Mouse (Mus musculus) mature B cell (primary cell): ENCODE data around the gene Plin5.

Experiments used
- in situ Hi-C: fragments of 300-500 bp; cut with MboI; formaldehyde crosslinking; loops from 2 replicates; pipeline ENCODE4 v1.14.3; 2019

Plin5 gene

GRCm38 (mm10) chr17:56133457-56134363 is 16.3 kb upstream of the Plin5 start:
- in situ Hi-C loops = no loop called here

DNA sequence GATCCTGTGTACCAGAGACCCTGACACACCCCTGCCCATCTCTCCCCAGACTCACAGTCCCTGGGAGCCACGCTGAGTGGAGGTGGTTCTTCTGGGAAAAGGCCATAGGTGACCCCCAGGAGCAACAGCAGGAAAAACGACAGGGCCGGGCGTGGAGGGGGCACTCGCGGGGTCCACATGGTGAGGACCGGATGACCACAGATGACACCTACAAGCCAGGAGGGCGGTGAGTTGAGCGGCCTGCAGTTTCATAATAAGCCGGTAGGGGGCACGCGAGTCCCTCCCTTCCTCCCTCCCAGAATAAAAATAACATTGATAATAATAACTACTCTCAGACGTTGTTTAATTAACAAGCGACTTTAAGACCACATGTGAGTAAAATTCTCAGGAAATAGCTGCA is 15.3 kb upstream of the Plin5 start:
- in situ Hi-C loops = no loop called here

- in situ Hi-C loops = no loop called here
Observed at GRCm38 (mm10) chr17:56131814-56132213, 14.4 kb upstream of the Plin5 start.

GRCm38 (mm10) chr17:56131136-56131535 is 13.7 kb upstream of the Plin5 start:
- in situ Hi-C loops = no loop called here

DNA sequence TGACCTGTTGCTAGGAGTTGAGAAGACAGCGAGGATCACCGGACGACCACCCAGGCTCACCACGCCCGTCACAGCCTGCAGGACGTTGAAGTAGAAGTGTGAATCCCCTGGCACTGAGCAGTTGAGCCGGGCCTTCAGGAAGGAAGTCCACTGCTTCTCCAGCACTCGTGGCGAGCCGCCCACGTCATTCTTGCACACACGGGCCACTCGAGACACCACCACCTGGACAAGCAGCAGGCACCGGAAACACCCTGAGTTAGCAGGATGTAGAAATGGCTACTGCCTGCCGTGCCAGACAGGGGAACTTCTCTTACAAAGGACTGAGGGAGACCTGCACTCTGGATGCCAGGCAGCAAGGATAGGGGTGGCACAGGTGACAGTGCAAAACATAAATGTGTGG is 10.8 kb upstream of the Plin5 start:
- in situ Hi-C loops = no loop called here

GRCm38 (mm10) chr17:56126175-56126574 is 8.8 kb upstream of the Plin5 start:
- in situ Hi-C loops = no loop called here

- in situ Hi-C loops = no loop called here
Observed at GRCm38 (mm10) chr17:56125276-56125630, 7.9 kb upstream of the Plin5 start.

DNA sequence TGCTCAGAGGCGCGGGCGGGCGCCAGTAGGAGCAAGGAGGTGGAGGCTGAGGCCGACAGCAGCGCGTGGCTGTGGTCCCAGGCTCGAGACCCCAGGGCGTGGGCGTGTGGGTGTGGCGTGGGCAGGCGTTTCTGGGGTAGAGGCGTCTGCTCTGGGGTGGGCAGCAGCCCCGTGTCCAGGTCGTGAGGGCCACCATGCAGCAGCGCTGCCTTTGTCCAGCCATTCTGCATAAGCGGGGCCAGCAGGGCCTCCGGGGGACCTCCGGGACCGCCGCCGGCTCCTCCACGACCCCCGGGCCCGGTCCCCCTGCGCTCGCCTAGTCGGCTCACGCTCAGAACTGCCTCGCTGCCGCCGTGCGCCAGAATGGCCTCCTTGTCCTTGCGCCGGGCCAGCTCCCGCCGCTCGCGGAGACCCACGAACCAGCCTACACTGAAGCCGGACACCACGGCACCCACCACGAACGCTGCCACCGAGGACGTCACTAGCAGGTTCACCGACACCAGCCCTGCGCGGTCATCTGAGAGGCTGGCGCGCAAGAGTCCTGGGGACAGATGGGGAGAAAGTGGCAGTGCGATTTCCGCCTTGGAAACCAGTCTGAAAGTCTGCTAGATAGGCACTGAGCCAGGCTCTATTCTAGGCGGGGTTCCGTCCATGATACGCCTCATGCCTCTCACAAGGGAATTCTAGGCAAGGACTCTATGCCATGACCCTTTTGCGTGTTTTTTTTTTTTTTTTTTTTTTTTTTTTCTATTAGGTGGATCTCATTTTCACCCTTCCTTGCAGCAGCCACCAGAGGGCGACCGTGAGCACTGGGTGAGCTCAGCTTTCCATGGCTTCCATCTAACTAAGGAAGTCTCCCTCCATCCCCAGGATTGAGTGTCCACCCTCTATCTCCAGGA is 7.2 kb upstream of the Plin5 start:
- in situ Hi-C loops = no loop called here

- in situ Hi-C loops = no loop called here
Observed at GRCm38 (mm10) chr17:56123681-56124340, 6.4 kb upstream of the Plin5 start.

- in situ Hi-C loops = no loop called here
Observed at GRCm38 (mm10) chr17:56123161-56123560, 5.8 kb upstream of the Plin5 start.

- in situ Hi-C loops = no loop called here
Observed at GRCm38 (mm10) chr17:56121826-56122225, 4.4 kb upstream of the Plin5 start, which contains the start of gene Lrg1. Gene Lrg1 (minus strand): TSS chr17:56122001.

- in situ Hi-C loops = no loop called here
Observed at GRCm38 (mm10) chr17:56119981-56120880, 2.8 kb upstream of the Plin5 start.

DNA sequence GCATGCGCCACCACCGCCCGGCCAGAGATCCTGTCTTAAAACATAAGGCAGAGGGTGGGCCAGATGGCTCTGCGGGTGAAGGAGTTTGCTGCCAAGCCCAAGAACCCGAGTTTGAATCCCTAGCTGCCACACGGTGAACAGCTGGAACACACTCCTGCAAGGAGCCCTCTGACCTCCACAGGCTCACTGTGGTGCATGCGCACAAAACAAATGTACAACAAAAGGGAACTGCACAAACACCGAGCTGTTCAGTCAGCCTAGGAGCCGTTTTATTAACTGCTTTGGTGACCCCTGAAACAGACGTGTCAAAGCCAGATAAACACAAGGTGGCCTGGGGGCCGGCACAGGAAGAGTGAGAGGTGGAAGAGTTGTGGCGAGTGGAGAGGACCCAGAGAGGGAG is 2.0 kb upstream of the Plin5 start:
- in situ Hi-C loops = no loop called here

DNA sequence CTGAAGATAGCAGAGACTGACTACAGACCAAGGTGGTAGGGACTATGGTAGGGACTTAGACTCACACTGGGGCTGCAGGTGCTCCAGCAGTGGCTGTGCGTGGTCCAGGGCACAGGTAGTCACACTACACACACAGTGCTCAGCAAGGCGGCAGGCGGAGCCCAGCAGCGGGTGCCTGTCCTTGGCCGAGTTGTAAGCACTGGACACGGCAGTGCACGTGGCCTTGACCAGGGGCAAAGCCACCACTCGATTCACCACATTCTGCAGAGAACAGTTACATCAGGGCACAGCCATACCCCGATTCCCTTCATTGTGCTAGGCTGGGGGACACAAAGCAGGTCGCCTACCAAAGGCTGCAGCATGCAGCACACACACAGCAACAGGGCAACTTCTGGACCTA is 1.2 kb downstream of the Plin5 start:
- in situ Hi-C loops = no loop called here

GRCm38 (mm10) chr17:56112743-56113142 is 4.7 kb downstream of the Plin5 start:
- in situ Hi-C loops = no loop called here

GRCm38 (mm10) chr17:56111864-56112263 is 5.5 kb downstream of the Plin5 start:
- in situ Hi-C loops = no loop called here

GRCm38 (mm10) chr17:56111021-56111420 is 6.4 kb downstream of the Plin5 start:
- in situ Hi-C loops = no loop called here

DNA sequence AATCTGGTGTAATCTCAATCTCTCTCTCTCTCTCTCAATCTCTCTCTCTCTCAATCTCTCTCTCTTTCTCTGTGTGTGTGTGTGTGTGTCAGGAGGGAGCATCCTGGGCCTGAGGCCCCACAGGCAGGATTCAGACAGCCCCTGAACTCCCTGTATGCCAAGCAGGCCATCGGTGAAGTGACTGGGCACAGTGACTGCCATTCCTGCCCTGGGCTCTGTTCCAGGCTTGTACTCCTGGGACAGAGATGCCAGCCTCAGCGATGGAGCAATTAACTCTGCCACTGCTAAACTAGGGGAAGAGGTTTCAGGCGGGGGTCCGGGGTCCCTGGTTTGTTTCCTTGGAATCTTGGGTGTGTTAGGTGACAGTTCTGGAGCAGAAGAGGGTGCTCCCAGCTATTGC is 6.8 kb downstream of the Plin5 start:
- in situ Hi-C loops = no loop called here

GRCm38 (mm10) chr17:56109219-56110051 is 8.0 kb downstream of the Plin5 start, which contains the start of gene Plin4:
Gene Plin4 (minus strand): TSS chr17:56109803.
- in situ Hi-C loops = no loop called here
